Mouse (Mus musculus): ENCODE measurements around the gene Megf11.

Megf11 gene

DNA sequence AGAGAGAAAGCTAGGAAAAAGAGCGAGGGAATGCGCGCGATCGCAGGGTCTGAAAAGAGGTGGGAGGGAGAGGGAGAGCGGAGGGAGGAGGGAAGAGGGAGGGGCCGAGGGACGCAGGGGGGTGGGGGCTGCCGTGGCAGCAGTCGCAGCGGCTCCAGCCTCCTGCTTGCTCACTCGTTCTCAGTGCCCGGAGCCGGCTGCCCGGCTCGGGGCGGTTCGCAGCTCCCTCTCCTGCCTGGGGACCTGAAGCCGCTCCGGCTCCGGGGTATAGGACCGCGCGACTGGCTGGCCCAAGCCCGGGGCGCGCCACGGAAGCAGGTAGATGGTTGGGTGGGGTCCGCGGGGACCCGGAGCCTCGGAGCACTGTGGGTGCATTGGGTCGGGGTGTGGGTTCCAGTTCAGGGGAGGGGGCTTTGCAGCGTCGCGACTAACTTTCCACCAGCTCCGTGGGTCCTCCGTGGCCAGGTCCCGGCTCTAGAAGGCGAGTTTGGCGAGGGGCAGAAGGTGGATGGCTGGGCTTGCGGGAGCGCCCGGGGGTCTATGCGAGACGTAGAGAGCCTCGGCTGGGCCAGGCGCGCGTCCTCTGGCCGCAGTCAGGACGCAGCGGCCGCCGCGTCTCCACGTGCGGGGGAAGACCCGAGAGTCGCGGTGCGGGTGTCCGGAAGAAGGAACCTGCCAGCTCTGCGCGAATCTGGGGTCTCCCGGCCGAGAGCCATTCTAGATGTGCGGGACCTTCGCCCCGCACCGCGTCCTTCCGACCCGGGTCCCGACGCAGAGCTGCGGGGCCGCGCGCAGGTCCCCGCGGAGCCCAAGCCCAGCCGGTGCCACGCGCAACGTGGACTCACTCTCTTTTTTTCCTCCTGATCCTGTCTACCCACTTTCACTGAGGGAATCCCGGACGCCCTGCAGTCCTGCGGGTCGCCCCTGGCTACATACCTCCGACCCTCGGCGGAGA, at the start of gene Megf11:
Gene Megf11, plus strand, starts transcription at position 116 of the 955 bp plus-strand sequence.
- DNase-seq (ENCODE audit: extremely low read depth, low read depth) = no peak

DNA sequence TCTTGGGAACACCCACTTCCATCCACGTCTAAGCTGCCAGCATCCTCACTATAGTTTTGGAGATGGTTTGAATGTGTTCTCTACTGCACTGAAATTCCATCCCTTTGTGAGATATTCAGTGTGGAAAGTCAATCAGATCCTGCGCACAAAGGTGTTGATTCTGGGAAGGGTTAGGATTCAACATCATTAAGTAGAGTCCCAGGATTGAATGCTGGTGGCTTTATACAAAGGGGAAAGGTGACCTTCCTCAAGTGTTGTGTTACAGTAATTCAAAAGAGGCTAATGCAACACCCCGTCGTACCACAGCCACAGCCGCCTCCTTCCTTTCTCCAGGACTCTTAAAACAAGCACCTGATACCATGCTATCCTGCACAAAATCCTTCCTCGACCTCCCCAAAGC, 49.6 kb upstream of the Megf11 start:
- DNase-seq (ENCODE audit: extremely low read depth, low read depth) = no peak

DNA sequence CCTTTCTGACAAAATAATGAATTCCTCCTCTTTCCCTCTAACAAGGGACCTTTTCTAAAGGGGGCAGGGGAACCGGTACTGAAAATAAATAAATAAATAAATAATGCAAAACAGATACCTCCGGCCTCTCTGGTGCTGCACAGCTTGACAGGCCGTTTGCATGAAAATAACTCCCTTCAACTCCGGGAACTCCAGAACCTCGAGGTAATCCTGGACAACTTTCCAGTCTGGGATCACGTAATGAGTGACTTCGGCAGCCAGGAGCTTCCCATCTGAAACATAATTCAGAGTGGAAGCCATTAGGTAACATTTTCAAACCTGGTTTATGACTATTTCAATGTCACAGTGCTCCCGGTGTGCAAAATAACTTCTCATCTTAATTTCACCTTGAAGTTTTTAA, 46.1 kb upstream of the Megf11 start:
- no peak for DNase-seq (ENCODE audit: extremely low read depth, low read depth)

DNA sequence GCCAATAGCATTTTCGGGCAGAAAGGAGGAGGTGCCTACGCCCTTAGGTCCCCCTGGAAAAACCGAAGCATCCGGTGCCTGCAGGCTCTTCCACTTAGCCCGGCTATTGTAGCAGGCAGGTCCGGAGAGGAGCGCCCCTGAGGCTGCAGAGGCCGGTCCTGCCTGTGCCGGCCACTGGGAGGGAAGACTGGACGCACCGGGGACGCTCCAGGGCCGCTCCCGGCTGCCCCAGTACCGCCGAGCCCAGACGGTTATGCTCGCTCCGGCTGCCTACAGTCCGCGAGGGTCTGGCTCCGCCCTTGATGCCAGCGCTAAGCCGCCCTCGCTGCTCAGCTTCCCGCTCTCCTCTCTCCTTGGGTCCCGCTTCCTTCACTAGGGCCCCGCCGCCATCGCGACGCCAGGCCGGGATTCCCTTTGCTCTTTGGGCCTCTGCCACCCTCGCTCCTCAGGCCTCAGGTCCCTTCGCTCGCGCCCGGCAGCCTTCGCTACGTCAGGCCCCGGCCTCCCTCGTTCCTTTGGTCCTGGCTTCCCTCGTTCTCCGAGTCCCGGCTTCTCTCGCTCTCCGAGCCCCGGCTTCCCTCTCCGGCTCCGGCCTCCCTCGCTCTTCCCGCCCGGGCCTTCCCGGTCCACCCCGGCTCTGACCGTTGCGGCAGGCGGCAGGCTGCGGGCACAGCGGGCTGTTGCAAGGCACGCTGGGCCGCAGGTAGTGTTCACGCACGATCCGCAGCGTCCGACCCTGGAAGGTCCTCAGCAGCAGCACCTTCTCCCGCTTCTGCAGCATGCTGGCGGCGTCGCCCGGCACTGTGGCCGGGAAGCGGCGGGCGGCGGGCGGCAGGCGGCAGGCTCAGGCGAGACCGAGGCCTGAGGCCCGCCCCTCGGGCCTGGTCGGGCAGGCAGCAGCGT, 44.8 kb upstream of the Megf11 start:
- peak; percentile 46 for DNase-seq (ENCODE audit: extremely low read depth, low read depth)

DNA sequence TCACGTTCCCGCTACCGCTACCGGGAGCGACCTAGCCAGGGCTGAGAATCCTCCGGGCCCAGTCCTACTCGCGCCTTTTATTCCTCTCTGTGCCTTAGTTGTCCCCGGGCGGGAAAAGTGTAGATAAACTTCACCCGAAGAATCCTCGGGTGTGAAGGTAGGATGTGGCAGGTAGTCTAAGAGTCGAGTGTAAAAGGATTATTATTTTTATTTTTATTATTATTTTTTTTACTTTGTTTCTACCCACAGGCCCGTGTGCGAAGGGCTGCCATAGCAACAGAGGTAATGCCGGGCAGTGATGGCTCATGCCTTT, 44.2 kb upstream of the Megf11 start, which contains the start of gene Dis3l:
Gene Dis3l, minus strand, starts transcription at position 35 of the 313 bp plus-strand sequence.
- peak; percentile 18 for DNase-seq (ENCODE audit: extremely low read depth, low read depth)

DNA sequence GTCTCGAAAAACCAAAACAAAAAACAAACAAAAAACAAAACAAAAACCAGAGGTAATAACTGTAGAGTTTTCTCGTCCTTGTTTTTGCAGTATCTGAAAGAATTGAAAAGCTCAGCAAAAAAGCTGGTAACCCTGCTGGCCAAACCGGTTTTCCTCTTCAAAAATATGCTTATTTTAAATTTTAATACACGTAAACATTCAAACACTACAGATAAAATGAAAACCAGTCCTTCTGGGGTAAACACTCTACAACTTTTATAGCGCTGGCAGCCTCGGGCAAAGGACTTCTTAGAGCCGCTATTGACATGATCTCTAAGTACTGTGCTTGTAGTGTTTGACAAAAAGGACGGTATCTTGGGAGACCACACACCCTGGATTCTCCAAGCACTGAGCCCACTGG, 43.8 kb upstream of the Megf11 start:
- DNase-seq (ENCODE audit: extremely low read depth, low read depth) = no peak

DNA sequence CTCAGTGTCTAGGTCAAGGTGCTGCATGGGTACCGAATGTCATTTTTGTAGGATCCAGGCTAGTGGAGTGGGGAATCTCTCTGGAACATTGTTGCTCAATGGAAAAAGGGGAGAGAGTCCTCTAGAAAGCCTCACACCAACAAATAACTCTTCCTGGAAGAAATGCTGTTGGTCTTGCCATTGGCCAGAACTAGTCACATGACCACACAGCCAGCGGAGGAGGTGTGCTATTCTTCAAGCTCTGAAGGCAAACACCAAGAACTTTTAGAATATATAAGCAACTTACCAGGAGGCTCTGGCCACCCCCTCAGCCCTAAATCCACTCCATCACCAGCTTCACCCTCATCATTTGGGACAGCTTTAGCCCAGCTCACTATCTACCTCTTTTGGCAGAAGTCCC, 41.8 kb upstream of the Megf11 start:
- DNase-seq (ENCODE audit: extremely low read depth, low read depth) = no peak

DNA sequence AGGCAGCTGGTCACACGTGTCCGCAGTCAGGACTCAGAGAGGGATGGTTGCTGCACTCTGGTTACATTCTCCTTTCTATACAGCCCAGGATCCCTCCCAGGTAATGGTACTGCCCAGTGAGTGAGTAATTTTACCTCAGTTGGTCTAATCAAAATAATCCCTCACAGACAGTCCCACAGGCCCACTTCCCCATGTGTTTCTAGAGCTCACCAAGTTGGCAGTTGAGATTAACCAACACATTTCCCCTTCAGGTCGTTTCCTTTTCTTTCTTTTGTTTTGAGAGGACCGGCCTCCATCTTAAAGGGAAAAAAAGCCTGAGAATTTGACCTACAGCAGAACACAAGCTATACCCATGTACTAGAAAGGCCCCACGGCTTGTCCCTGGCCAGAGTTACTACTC, 39.5 kb upstream of the Megf11 start:
- peak; percentile 21 for DNase-seq (ENCODE audit: extremely low read depth, low read depth)

DNA sequence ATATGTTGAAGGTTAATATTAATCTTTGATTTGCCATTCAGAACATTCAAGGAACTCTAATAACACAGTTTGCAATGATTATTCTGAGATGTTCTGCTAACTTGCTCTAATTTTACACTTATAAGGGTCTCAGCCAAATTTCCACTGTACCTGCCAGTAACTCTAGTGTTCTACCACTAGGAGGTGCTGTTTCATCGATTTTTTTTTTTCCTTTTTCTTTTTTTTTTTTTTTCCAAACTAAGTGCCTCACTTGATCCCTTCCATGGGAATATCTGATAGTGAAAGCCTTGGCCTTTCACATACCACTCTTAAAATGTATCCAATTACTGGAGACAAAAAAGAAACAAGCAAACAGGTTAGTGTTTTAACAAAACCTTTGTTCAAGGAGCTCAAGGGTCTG, 38.0 kb upstream of the Megf11 start:
- no peak for DNase-seq (ENCODE audit: extremely low read depth, low read depth)

DNA sequence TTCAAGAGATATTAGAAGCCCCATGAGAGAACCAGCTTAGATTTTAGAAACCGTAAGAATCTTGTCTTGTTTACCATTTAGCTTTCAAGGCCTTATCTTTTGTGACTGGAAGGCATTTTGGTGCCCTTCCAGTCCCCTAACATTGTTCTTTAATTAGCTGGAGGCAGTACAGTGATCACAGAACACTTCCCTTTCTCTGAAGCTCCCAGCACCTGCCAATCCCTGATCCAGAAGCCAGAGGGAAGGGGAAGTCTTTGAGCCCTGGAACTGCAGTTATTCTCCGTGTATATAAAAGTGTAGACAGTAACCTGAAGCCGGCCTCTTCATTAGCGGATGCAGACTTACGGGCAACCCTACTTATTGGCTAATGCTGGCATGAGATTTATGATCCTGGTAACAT, 35.9 kb upstream of the Megf11 start:
- no peak for DNase-seq (ENCODE audit: extremely low read depth, low read depth)

DNA sequence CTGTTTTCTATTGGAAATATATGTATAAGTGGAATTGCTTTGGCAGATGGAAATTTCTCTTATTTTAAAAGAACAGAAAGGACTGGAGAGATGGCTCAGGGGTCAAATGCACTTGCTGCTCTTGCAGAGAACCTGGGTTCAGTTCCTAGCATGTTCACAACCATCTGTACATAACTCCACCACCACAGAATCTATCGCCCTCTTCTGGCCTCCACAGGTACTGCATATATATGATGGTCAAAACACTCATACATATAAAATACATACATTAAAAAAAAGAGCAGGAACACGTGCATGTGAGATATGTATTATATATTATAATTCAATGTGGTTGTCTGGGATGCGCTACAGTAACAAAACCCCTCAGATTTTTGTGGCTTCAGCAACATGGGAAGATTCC, 34.2 kb upstream of the Megf11 start:
- DNase-seq (ENCODE audit: extremely low read depth, low read depth) = peak; percentile 26

DNA sequence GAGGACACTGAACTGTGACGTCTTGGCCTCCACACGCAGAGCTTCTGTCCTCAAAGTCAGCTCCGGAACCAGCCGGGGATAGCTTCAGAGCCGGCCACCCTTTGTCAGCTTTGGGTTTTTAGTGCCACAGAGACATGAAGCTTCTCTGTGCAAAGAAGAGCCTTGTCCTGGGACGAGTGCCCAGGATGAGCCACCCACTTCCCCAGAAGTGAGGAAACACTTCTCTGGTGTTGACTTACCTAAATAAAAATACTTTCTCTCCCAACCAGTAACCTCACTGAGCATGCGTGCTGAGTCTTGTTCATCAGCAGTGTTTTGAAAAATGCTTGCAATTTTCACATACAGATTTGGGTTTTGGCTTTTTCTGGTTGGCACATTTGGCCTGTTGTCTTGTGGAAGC, 29.8 kb upstream of the Megf11 start:
- no peak for DNase-seq (ENCODE audit: extremely low read depth, low read depth)

DNA sequence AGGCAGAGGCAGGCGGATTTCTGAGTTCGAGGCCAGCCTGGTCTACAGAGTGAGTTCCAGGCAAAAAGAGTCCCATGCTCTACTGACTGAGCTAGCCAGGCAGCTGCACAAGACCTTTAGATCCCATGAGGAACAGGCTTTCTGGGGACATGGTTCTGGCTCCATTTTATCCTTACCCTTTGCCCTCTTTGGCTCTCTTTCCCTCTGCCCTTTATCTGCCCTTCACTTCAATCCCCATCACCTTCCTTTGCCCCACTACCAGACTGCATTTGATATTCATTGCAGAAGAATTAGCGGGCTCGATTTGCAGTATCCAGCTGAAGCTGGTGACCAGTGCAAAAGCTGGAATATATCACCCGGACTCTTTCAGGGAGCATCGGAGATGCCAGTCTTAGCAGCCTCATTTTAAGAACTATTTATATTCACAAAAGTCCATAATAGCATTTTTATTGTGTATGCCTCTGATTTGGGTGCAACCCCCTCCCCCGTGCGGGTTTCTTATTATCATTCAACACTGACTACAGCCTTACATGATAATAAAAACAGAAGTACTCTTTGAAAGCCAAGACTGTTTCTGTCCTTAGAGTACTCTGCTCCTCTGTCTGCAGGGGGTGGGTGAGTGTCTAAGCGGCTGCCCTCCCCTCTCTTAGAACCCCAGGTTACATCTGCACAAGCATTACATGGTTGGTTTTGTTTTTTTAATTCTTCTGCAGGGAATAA, 24.0 kb upstream of the Megf11 start:
- no peak for DNase-seq (ENCODE audit: extremely low read depth, low read depth)

DNA sequence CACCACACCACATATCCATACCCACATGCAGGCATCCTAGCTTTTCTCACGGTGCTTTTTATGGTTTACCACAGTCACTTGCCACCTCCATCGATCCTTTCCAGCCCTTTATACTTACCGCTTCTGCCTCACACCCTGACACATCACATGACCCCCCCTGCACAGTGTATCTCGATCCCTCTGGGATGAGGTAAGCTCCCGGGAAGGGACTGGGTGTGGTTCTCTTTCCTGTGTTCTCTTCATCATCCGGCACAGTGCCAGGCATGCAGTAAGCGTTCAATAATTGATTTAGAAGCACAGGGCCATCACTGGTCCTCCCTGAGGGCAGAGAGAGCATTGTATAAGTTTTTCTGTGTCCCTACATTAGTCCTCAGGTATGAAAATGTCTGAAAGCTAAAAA, 15.6 kb upstream of the Megf11 start:
- no peak for DNase-seq (ENCODE audit: extremely low read depth, low read depth)

DNA sequence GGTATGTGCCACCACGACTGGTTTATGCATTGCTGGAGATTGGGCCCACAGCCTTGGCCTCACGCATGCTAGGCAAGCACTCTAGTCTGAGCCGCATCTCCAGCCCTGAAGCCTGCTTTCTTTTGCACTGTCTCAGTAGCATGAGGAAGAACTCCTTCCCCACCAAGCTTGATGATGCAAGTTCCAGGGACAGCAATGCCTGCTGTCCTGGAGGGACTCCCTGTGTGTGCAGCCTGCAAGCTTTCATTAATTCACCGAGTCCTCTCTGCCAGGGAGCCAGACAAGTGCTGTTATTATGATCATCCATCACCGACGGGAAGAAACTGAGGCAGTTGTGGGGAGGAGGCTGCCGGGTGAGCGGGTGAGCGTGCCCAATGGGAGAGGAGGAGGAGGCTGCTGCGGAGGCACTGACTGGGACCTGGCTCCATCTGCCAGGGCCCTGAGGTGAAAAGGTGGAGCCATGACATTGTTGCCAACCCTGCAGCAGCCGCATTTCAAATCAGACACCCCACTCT, 14.1 kb upstream of the Megf11 start:
- DNase-seq (ENCODE audit: extremely low read depth, low read depth) = no peak

DNA sequence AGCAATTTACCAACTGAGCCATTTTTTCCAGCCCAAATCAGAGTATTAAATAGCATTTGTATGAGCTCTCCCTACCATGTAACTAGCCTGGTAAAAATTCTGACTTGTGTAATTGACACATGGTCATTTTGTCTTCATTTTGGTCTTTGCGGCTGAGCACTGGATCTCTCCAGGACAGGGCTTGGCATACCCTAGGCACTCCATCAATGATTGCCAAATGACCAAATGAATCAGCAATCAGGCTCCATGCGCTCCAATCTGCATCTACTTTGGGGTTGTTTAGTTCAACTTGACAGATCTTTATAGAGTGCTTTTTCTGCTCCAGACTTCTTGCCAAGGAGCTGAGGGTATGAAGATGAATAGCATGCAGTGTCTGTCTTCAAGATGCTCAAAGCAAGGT, 9.0 kb upstream of the Megf11 start:
- DNase-seq (ENCODE audit: extremely low read depth, low read depth) = no peak

DNA sequence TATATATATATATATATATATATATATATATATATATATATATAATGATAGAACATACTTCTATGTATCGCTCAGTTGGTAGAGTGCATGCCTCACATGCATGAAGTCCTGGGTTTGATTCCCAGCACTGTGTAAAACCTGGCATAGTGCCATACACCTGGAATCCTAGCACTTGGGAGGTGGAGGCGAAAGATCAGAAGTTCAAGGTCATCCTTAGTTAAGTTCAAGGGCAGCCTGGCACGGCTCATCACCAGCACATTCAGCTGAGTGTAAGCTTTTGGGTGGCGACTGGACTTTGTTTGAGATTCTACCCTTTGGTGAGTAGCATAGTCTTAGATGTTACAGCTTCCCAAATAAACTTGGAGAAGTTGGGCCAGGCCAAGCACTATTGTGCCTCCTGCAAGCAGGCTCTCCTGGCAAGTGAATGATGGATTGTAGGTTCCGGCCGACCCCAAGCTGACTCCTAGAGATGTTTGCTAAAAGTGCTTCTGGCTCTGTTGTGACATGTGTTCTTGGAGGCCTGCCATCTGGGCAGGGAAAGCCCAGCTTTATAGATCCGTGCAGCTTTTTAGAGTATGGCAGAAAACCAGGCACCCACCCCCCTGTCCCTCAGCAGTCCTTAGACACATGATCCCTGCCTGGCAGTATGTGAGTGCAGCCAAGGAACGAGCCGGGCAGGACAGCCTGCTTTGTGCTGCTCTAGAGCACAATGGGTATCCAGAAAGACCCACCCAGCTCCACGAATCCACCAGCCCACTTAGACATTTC, 2.2 kb upstream of the Megf11 start:
- DNase-seq (ENCODE audit: extremely low read depth, low read depth) = no peak

DNA sequence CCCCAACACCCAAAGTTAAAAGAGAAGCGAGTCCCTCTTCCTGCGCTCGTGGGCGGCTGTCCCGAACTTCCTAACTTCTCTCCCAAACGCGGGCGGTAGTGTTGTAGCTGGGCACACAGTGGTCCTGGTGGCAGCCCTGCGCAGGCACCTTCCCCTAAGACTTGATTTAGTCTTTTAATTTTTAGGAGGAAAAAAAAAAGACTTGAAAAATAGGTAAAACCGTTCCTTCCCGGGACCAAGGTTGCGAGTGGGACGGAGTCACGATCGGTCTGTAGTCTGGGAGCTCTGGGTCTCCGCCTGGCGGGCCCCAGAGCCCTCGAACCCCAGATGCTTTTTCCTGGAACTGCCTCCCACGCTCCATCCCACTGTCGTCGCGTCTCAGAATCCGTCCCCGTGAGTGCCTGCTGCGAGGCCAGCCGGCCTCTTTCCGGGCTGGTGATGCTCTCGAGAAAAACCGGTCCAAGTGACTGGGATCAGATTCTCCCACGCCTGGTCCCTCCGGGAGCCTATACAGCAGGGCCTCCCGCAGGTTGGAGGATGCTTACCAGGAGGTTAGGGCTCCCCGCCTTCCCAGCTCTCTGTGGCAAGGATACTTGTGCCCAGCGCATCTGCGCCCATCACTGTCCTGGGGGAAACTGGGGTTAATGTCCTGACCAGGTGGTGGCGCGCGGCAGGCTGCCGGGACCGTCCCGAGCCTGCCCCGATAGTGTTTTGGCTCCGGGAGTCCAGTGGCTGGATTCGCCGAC, 1.2 kb downstream of the Megf11 start:
- no peak for DNase-seq (ENCODE audit: extremely low read depth, low read depth)

DNA sequence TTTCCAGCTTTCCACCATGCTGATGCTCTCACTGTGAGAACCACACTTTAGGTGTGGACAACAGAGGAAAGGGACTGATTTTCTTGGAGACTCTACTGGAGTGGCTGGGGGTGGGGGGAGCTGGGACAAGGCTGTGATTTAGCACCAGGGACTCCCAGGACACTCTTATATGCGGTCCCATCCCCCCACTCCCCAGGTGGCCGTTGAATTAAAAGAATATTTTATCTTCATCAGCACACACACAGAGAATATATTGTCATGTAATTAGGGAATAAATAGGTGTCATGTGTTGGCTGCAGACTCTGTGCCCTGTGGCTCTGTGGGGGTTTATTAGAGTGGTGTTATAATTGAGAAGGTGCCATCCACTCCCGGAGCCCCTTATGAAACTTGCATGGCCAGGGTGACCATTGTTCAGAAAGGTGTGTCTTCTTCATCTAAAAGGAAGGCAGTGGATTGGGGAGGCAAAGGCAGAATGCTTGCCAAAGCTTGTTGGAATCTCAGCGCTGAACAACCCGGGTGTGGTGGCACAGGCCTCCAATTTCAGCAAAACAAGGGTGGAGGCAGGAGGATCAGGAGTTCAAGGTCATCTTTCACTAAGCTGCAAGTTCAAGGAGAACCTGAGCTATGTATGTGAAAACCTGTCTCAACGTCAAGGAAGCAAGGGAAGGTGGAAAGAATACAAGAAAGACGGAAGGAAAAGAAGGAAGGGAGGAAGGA, 4.3 kb downstream of the Megf11 start:
- DNase-seq (ENCODE audit: extremely low read depth, low read depth) = no peak
